Mouse (Mus musculus) small intestine, adult 2 months (tissue): ENCODE measurements around the gene Tuba1b. TPM values are rescaled to one million over a fixed set of nuclear protein-coding genes. Genes with fewer than 3 reads are reported as not detected.

Source experiments
- H3K27ac ChIP-seq: fragments of 200-500 bp; 2 replicates; pipeline ENCODE4 v1.5.1; 2012; ENCODE audit warnings: low read depth, low read length, control low read depth, inconsistent platforms; ENCODE audit not compliant: insufficient read depth
- H3K27me3 ChIP-seq: fragments of 200-500 bp; 2 replicates; pipeline ENCODE4 v1.6.1; 2012; ENCODE audit warnings: mild to moderate bottlenecking, moderate library complexity, low read length, inconsistent platforms; ENCODE audit not compliant: control insufficient read depth, insufficient read depth
- H3K36me3 ChIP-seq: fragments of 200-500 bp; 2 replicates; pipeline ENCODE4 v1.6.1; 2012; ENCODE audit warnings: mild to moderate bottlenecking, low read length, control low read depth, inconsistent platforms; ENCODE audit not compliant: control insufficient read depth, insufficient read depth
- H3K4me1 ChIP-seq: fragments of 200-500 bp; 2 replicates; pipeline ENCODE4 v1.6.1; 2012; ENCODE audit warnings: low read length, inconsistent platforms, mixed read lengths; ENCODE audit not compliant: control insufficient read depth, insufficient read depth, insufficient read length
- H3K4me3 ChIP-seq: fragments of 200-500 bp; 2 replicates; pipeline ENCODE4 v1.5.1; 2012; ENCODE audit warnings: low read depth, mild to moderate bottlenecking, control low read depth, inconsistent platforms, low read length, moderate library complexity
- CTCF ChIP-seq: fragments of 200-500 bp; IDR thresholded peaks from 2 replicates; pipeline ENCODE4 v1.5.1; 2012; ENCODE audit warnings: low read depth, mild to moderate bottlenecking, control low read depth, inconsistent platforms, low read length, moderate library complexity, mixed read lengths; ENCODE audit not compliant: insufficient replicate concordance, insufficient read length; ENCODE audit errors: extremely low read depth
- POLR2A ChIP-seq: fragments of 200-500 bp; IDR thresholded peaks from 2 replicates; pipeline ENCODE4 v1.6.1; 2012; ENCODE audit warnings: low read depth, mild to moderate bottlenecking, control low read depth, inconsistent platforms, low read length, moderate library complexity
- WGBS: fragments of 180-500 bp; shearing (Covaris S2); methylation state at CpG from one replicate; pipeline ENCODE4 v1.1.7; 2018; 5-methylcytosine and 5-hydroxymethylcytosine counted together
- polyA plus RNA-seq: library from polyadenylated mRNA; depleted of rRNA; stranded (reverse); fragments of >200 nt; gene quantifications from 2 replicates; pipeline ENCODE4 v1.2.3, GENCODE M21; 2012

Tuba1b gene
- polyA plus RNA-seq, 1 experiment: 523 TPM

DNA sequence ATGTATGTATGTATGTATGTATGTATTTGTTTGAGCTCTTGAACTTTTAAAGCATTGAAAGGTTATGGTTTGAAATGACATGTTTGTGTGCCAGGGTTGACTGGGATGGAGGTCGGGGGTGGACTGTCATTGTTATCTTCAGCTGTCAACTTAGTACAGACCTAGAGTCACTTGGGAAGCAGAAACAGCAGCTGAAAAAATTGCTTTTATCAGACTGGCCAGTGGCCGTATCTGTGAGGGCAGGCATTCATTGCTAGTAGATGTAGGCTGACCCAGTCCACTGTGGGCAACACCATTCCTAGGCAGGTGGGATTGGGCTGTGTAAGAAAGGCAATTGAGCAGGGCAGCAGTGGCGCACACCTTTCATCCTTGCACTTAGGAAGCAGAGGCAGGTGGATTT lies 25.2 kb upstream of the Tuba1b start:
- 73% methylated on average over 3 of the region's 3 CpGs for WGBS
- no peaks in the 10 kb centered on the region for H3K4me1 ChIP-seq
- H3K27me3 ChIP-seq: no peaks in the 10 kb centered on the region
- H3K36me3 ChIP-seq: no peaks in the 10 kb centered on the region
- H3K4me3 ChIP-seq: no peak overlapping the region
- no peak overlapping the region for H3K27ac ChIP-seq
- TF ChIP-seq CTCF (no peak), POLR2A (no peak)

DNA sequence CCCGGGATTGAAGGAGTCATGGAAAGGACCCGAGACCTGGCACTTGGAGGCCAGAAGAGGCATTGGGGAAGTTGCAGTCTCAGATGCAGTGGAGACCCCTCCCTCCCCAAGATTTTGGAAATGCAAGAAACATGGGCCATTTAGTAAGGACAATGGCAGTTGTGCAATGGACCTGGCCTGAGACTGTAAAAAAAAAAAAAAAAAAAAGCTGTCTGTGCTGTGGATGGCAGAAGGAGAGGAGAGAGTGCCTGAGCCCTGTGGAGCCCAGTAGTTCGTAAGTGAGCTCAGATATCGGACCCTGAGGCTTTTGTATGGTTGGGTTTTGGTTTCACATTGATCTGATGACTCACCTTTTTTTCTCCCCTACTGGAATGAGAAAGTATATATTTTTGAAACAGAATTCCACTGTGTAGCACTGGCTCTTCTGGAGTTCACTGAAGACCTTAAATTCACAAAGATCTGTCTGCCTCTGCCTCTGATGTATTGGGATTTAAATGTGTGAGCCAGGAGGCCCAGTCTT lies 24.6 kb upstream of the Tuba1b start:
- Histone ChIP-seq H3K4me3 (no peak overlapping the region), H3K4me1 (no peaks in the 10 kb centered on the region), H3K36me3 (no peaks in the 10 kb centered on the region), H3K27ac (no peak overlapping the region), H3K27me3 (no peaks in the 10 kb centered on the region)
- no peak for TF ChIP-seq CTCF
- TF ChIP-seq POLR2A: no peak
- WGBS: 81% methylated on average over 4 of the region's 4 CpGs

DNA sequence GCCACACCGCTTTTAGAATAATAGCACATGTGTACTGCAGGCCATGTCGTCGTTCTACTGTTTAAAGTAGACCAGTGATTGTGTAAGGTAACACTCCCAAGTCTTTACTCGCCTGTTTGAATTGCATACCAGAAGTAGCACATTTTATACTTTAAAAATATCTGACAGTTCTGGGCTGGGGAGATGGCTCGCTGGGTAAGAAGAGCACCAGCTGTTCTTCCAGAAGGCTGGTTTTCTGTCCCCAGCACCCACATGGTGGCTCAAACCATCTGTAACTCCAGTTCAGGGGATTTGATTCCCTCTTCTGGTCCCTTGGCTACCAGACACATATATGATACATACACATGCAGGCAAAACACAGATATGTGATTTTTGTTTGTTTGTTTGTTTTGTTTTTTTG lies 23.1 kb upstream of the Tuba1b start:
- WGBS: 83% methylated on average over 5 of the region's 5 CpGs
- Histone ChIP-seq H3K36me3 (no peaks in the 10 kb centered on the region), H3K4me1 (no peaks in the 10 kb centered on the region), H3K4me3 (no peak overlapping the region), H3K27ac (no peak overlapping the region), H3K27me3 (no peaks in the 10 kb centered on the region)
- TF ChIP-seq POLR2A (no peak), CTCF (no peak)

DNA sequence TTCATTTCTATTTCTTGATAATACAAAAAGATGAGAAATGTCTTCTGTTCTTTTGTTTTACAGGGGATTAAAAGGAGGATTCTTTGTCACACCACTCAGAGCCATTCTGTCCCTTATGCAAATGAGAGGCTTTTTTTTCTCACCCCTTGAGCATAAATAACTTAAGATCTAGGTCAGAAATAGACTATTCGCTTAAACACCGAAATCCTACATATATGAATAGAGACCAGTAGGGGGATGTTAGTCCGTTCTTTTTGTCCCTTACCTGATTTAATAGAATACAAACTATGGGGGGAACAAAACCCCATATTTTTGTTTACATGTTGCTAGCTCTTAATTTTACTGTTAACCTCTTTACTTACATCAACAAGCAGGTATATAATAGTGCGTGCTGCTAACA lies 21.6 kb upstream of the Tuba1b start:
- no peak for TF ChIP-seq POLR2A
- TF ChIP-seq CTCF: no peak
- Histone ChIP-seq H3K27me3 (no peaks in the 10 kb centered on the region), H3K4me1 (0 out of 2 replicates have a peak, but pooled peaks cover 2% of the 10 kb centered on the region), H3K36me3 (no peaks in the 10 kb centered on the region), H3K27ac (no peak overlapping the region), H3K4me3 (no peak overlapping the region)
- 90% methylated on average over 4 of the region's 4 CpGs for WGBS

DNA sequence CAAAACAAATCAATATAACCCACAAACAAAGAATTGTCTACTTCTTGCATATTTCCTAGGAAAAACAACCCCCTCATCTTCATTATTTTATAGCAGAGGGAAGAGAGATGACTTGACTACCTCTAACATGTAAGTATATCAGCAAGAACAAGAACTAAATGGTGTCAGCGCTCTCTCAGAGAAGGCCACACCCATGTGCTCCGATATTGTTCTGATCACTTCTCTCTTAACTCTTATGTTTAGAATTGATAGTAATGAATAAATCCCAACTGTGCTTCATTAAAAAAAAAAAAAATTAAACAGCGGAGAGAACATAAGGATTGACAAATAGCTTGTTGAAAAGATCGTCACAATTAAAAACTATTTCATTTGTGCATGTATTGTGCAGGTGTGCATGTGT lies 21.0 kb upstream of the Tuba1b start:
- no peaks in the 10 kb centered on the region for H3K27me3 ChIP-seq
- 76% methylated on average over 4 of the region's 4 CpGs for WGBS
- TF ChIP-seq CTCF: no peak
- no peak for TF ChIP-seq POLR2A
- no peak overlapping the region for H3K4me3 ChIP-seq
- H3K4me1 ChIP-seq: 0 out of 2 replicates have a peak, but pooled peaks cover 2% of the 10 kb centered on the region
- no peak overlapping the region for H3K27ac ChIP-seq
- H3K36me3 ChIP-seq: no peaks in the 10 kb centered on the region

DNA sequence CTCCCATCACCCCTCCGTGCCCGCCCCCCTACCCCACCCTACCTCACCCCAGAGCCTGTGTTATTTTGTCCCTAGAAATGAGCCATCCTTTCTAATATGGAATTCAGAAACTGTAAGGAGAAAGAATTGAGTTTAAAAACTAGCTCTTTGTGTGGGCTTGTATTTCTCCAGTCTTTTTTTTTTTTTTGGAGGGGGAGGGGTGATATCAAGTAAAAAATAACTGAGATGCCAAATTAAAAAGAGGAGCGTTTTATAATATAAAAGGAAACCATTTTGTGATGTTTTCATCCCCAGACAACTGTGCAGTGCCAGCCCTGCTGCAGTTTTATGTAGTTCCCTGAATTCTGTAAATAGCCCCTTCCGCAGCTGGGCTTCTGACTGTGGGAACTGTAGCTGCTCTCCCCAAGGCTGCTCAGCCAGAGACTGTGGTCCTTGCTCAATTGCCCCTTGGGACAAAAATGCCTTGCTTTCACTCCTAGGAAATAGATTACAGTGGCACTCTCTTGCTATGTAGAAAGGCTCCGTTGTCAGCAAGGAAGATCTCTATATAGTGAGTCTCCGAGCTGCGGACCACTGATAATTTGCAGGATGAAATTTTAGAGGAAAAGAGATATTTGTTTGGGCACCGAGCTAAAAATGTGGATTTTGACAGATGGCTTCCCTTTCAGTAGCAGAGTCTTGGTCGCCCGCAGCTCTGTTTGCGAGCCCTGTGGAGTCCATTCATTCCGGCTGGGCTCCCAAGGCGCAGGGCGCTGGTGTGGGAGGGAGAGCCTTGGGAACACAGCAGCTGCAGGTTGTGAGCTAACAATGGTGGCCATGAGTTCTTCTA lies 20.3 kb upstream of the Tuba1b start:
- TF ChIP-seq CTCF: no peak
- TF ChIP-seq POLR2A: no peak
- Histone ChIP-seq H3K4me1 (0 out of 2 replicates have a peak, but pooled peaks cover 2% of the 10 kb centered on the region), H3K36me3 (no peaks in the 10 kb centered on the region), H3K27ac (no peak overlapping the region), H3K27me3 (no peaks in the 10 kb centered on the region), H3K4me3 (no peak overlapping the region)
- 60% methylated on average over 14 of the region's 14 CpGs for WGBS
